Mouse (Mus musculus) E14TG2a.4 (cell line): ENCODE measurements around the gene Fhod1.

ENCODE experiments used
- CTCF ChIP-seq: conservative IDR thresholded peaks from 2 replicates; pipeline ENCODE4 v1.5.1; 2014; ENCODE audit warnings: low read length
- NANOG ChIP-seq: IDR thresholded peaks from 2 replicates; pipeline ENCODE4 v1.6.1; 2014; ENCODE audit warnings: borderline replicate concordance, low read length, mixed read lengths
- POU5F1 ChIP-seq: IDR thresholded peaks from 2 replicates; pipeline ENCODE4 v1.6.1; 2014; ENCODE audit warnings: low read length, borderline replicate concordance

DNA sequence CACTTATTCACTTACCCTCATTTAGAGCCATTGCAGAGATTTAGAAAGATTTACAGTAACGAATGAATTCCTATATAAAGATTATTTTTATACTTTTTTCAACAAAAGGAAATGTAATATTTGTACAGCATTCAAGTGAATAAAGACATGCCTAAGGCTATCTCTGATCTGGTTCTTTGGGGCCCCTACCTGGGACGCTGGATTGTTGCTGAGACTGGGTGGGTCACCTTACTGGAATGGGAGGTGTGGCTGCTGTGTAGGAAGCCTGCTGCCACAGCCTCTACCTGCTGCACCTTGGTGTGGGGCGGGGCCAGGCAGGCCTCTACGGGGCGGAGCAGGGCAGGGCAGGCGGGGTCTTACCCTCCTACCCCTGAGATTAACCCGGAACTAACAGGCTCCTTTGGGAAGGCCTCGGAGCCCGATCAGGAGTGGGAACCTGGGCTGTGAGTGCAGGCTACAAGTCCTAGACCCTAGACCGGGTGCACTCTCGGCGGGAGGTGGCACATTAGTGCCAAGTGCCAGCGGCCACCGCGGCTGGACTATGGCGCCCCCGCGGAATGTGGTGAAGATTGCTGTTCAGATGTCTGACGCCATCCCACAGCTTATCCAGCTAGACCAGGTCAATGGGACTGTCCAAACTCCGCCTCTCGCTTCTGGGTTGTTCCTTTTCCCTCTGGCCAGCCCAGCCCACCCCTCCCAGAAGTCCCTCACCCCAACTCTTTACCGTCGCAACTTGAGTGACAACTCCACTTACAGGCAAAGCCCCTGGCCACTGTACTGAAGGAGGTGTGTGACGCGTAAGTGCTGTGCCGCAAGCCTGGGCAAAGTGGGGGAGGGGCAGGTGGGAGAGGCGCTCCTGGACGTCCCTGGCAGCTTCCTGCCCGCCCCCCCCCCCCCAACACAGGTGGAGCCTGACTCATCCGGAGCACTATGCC, 42.3 kb downstream of the Fhod1 start, which contains the start of gene Elmo3:
- TF ChIP-seq CTCF (no peak), POU5F1 (no peak), NANOG (no peak)
